Mouse (Mus musculus) MN1 (cell line): ENCODE data around the gene 1700113H08Rik.

Source experiments
- DNase-seq: peaks from one replicate; pipeline ENCODE4 v3.0.0-alpha.2; 2016; ENCODE audit warnings: low spot score

Gene 1700113H08Rik

DNA sequence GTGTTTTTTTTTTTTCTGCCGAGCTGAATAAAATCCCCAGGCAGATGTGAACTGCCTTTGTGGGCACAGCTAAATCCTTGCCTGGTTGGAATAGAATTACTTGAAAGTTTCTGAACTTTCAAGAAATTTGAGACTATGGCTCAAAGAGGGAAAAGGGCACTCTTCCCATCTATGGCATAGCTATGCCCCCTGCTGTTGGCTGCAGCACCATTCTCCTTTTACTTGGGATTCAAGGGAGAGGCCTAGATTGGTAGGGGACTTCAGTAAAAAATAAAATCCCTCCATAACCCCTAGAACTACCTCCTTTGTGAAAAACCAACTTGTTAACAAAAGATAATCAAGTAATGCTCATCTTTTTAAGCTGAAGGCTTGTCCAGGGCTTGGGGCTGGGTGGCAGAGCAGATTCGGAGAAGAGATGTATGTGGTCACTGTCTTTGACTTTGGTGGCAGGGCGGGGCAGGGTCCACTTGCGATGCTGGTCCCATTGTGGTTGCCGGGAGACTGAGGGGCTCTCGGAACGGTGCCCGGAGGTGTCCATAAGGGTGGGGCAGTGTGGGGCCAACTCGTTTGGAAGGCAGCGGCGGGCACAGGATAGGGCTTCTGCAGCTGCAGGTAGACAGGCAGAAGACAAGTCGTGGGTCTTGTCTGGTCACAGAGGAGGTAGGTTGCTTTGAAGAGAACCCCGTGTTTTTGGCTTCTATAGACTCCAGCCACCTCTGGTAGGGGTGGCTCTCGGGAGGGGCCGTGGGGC lies at the start of gene 1700113H08Rik:
Gene 1700113H08Rik, plus strand, starts transcription at position 546 of the 751 bp plus-strand sequence.
- DNase-seq, result peak; percentile 69

DNA sequence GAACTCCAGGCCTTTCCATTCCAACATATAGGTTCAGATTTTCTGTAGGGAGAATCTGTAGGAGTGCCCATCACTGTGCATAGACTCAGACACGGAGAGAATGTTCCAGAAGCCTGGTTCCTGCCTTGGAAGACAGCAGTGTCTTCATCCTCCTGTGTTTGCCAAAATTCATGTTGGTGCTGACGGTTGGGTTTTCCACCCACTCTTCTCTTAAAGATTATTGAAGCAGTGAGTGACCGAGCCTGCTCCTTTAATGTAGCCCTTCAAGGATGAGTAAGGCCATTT lies 49.7 kb upstream of the 1700113H08Rik start:
- no peak for DNase-seq

DNA sequence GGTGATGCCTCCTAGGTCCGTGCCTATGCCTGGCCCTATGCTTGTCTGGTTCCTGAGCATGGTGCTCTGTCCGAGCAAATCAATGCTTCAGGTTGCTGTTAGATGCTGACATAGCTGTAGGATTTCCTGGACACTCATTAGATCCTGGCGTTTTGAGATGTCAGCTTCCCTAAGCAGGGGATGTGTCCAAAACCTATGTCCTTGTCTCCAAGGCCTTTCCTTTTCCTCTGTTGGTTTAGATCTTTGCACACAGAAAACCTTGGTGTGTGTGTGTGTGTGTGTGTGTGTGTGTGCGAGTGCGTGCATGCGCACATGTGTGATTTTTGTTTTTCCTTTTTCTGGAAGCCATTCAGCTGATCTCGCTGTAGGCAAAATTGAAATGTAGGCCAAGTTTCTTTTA lies 45.8 kb upstream of the 1700113H08Rik start:
- DNase-seq, result no peak

DNA sequence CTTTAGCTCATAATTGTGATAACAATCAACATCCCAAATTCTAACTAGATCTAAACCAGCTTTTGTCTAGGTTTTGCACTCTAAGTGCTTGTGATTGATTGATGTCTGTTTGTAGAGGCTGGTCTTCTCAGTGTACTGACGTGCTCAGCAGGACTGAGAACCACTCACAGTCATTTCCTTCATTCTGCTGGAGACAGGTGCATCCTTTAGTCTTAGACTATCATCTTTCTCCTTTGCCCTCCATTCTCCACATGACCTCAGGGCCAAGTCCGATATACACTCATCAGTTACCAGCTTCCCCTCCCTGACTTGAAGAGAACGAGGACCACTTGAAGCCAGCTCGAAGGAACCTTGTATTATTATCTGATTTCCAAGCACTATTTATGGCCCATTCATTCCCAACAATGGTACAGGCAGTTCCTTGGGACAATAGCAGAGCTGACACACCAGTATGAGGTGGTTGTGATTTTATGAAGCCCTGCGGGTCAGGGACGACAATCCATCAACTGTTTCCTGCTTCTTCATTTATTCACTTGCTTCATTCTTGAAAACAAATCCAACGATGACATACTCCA lies 43.4 kb upstream of the 1700113H08Rik start:
- DNase-seq, result no peak

DNA sequence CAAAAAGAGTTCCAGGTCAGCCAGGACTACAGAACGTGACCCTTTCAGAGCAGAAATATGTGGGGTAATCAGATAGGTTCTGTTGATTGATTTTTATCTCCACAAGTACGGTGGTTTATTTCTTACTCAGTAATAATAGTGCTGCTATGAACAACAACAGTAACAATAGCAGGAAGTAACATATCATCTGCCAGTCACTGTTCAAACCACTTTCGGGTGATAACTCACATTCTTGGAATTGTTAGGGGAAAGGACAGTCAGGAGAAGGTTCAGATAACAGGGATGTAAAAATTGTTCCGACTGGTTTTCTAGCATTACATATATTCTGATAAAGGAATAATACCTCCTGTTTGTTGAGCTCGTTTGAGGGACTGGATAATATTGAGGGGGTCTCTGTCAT lies 42.4 kb upstream of the 1700113H08Rik start:
- no peak for DNase-seq

DNA sequence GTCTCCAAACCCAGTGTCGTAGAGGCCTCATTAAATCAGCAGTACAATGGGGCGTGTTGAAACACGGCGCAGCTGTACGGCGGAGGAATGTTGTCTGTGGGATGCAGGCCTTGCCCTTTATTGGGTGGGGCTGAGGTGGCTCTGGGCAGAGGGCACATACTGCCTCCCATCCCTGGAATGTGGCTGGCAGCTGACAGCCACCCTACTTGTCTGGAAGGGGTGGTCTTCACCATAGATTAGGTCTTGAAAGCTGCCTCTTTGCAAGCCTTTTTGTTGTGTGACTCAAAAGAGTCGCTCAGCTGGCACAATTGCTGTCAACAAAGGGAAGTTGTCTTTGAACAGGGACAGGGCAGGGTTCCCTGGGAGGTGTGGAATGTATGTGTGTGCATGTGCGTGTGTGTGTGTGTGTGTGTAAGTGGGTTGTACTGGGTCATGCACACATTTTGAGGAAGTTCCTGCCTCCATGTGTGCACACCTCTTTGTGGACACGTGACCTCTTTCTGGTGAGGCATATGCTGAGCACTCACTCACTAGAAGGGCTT lies 41.6 kb upstream of the 1700113H08Rik start:
- no peak for DNase-seq

DNA sequence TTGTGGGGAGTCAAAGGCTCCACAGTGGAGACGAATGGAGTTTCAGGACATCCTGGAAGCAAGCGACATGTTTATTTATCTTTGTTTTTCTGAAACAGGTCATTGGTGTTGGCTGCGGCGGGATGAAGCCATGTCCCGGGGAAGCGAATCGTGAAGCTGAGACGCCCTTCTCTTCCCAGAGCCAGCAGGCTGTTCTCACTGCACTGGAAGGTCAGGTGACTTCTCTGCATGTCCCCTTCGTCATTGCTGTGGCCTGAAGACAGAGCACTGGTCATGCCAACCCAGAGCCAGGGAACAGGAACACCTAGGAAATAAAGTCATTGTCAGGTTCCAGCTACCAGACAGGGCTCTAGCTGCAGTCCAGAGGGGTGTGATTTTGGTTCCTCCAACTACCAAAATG lies 39.0 kb upstream of the 1700113H08Rik start:
- DNase-seq, result no peak

DNA sequence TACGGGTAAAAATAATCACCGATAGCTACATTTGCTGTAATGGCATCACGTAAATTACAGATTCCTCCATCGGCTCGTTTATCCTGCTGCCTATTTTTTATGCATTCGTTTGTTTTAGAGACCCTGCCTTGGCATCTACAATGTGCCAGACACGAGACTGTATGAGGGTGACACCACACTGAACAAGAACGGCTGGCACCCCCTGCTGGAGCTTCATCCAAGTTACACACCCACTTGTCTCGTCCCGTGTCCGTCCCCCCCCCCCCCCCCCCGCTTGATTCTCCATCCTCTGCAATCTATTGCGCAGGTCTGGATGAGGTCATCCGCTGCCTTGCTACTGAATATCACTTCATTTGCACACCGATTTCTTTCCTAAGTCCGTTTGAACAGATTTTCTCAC lies 37.1 kb upstream of the 1700113H08Rik start:
- DNase-seq, result peak; percentile 28

DNA sequence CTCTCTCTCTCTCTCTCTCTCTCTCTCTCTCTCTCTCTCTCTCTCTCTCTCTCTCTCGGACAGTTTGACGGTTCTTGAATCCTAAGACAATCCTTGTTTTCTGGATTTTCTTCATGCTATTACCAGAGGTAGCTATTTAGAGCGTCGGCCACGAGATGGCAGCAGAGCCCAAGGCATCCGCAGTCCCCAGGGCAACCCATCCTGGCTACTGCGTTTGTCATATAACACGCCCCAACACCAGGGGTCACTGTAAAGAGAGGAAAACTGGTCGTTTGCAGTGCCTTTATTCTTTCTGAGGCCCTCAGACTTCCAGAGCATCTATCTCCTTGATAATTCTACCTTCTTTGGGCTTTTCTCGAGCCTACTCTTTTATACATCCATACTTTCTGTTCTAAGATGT lies 33.0 kb upstream of the 1700113H08Rik start:
- peak; percentile 94 for DNase-seq

DNA sequence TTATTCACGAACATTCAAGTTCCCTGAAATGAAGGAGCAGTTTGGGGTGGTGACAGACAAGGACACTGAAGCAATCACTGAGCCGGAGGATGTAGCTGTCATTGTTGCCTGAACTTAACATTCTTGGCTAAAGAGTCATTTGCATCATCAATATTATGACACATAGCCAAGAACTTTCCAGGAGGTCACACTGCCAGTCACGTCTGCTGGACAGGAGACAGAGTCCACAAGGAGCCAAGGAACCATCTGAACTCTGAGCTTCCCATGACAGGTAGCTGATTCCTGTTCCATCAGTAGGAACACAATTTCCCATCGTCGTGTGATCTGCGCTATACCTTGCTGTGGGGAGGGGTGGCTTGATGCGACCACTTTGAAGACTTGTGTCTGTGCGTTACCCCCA lies 25.1 kb upstream of the 1700113H08Rik start:
- DNase-seq, result no peak

DNA sequence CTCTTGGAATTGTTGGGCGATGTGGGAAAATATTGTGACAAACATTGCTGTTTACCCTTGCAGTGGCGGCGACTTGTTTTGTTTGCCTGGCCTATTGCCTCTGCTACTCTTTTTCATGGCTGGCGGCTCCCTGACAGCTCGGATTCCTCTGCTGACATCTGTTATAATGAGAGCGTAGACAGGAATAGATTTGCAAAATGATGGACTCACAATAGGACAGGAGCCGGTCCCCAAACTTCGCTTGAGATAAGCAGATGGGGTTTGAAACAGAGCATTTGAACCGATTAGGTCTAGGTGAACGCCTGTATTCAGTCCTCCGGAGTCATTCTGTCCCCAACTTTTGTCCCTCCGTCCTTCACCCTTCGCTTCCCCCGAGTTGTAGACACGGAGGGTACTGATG lies 22.0 kb upstream of the 1700113H08Rik start:
- DNase-seq, result no peak

DNA sequence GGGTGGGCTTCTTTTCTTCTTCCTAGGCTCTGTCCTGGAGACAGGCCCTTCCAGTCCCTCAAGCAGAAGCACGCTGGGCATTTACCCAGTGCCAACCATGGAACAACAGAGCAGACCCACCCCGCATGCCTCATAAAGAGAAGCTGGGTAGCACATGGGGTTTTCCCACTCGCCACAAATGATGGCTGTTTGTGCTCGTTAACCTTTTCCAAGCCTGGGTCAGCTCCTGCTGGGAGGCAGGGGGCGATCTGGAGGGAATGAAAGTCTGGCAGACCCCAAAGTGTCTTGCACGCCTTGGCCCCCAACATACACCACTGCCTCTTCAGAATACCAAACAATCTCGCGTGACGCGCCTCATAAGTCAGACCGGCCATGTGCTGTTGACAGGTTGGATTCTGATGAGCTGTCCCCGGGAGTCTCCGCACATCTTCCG lies 21.6 kb upstream of the 1700113H08Rik start:
- DNase-seq, result no peak

DNA sequence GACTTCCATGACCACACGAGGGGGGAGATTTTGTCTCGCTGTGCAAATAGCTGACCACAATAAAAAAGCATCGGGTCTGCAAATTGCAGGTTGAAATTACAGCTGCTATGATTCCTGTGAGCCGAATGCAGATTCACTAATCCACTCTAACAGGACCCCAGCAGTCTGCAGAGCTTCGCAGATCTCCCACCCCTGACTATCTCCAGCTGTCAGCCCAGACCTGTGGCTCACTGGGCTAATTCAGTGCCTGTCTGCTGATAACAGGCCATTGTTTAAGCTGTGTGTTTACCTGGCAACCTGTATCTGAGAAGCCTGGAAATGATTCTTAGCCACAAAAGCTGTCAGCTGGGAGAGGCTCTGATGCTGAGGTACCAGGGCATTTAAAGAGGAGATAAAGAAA lies 20.8 kb upstream of the 1700113H08Rik start:
- peak; percentile 18 for DNase-seq

DNA sequence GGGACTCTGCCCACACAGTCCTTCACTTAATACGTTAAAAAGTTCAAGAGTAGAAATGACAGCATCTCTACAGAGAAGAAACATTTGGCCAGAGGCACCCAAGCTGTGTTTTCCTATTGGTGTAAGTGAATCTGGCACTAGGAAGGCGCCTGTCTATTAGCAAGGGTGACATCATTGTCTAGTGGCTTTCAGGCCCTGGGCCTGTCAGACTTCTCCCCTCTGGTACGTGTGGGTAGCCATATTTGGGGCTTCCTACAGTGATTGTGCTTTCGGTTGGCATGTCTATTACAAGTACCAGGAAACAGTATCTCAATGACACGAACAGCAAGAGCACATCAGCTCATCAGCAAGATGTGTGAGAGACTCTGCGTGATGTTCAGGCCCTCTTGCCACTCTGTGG lies 18.5 kb upstream of the 1700113H08Rik start:
- DNase-seq, result no peak

DNA sequence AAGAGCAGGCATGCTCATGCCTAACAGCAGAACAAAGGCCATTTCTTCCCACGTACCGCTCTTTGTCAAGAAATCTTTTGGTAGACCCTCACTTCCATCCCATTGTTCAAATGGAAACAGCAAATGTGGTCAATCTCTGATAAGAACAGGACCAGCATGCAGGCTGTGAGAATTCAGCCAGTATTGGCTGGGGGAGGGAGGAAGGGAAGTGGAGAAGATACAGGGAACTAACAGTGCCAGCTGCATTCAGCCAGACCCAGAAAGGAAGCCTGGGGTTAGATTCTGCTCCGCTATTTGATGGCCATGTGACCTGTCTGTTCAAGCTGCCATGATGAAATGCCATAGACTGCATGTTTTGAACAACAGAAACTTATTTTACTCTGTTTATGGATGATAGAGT lies 18.0 kb upstream of the 1700113H08Rik start:
- DNase-seq, result no peak

DNA sequence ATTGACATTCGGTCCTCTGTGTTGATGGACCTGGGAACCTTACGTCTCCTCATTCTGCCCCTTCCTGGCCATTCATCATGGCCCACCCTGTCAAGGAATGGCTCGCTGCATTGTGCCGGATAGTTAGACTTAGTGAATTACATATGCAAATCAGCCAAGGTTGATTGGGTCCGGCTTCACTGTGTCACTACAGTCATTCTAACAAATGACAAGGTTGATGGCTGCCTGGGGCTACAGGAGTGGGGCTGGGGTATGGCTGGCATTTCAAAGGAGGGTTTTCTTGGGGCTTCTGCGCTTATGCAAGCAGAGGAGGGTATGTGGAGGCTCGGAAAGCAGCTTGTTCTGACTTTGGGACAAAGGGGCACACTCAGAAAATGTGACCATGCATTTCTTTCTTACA lies 16.6 kb upstream of the 1700113H08Rik start:
- DNase-seq, result no peak

DNA sequence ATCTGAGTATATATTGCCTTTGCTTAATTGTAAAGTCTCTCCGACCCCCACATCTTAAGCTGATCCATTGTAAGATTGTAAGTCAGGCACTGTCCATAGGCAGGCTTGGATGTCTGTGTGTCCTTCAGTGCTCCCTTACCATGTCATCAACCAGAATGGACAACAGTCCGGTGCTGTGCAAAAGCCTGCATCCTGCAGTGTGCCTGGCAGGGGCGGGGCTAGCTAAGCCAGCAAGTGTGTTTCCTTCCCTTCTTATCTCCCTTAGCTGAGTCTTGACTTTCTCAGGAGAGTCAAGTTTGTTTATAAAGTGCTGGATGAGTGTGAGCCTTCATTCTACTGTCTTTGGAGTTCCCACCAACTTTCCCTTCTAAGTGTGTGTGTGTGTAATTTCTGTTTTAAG lies 12.6 kb upstream of the 1700113H08Rik start:
- DNase-seq, result no peak

DNA sequence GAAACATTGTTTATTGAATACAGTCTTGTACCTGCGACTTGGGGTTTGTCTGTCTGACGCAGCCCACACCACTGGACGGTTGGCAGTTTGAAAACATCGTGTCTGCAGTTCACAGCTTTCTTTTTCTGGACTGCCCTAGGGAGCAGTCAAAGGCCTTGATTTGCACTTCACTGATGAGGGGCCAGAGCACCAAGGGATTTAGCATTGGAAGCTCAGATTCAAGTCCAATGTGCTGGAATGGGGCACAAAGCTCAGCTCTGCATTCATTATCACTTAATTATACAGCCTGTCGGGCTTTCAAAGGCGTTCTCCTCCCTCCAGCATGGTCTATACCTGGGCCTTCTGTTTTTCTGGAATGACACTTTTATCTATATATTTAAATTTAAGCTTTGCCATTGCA lies 11.4 kb upstream of the 1700113H08Rik start:
- no peak for DNase-seq

DNA sequence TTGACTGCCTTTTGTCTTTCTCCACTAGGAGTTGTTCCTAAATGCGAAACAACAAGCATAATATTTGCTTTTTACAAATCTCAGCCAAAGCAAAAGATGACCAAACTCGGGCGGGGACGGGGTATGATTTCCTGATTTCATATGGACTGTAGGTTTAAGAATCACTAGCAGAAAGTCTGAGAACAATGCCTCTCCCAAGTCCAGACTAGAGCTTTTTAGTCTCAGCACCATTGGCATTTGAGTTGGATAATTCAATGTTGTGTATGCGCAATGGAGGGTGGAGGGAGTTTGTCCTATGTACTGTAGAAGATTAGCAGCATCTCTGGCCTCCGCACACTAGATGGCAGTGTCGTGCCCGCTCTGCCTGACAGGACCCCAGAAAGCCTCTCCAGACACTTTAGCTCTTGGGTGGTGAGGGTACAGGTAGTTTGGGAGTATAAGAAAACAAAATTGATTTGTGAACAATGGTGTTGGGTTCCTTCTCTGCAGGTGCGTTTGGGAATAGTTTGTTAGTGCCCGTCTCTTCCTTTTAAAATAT lies 10.8 kb upstream of the 1700113H08Rik start:
- DNase-seq, result no peak

DNA sequence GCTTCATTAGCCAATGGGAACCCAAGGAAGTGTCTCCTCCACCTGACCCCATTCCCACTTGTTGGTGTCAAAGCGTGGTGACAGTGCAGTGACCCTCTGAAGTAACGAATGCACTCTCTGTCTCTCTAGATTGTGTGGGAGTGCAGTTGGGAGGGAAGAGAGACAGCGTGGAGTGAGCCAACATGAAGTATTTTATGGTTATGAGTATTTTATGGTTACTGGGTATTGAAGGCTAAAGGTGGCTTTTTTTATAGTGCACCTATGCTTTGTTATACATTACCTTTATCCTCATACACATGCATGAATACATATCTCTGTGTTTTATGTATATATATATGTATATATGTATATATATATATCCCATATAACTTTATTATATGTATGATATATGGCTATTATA lies 8.7 kb upstream of the 1700113H08Rik start:
- no peak for DNase-seq

DNA sequence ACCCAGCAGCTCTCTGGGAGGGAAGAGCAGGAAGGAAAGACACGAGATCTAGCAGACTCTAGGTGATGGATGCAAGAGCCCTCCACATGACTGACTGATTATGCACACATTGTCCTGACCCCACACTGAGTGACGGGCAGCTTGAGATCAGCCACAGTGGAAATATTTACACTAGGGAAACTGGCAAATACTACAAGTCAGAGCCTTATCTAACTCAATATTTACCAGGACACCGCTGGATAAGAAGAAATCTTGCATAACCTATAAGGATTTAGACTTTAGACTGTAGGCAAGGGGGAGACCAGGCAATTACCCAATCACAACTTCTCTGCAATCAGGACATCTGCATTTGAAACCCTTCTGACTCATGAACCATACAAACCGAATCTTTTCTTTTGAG lies 6.1 kb upstream of the 1700113H08Rik start:
- no peak for DNase-seq

DNA sequence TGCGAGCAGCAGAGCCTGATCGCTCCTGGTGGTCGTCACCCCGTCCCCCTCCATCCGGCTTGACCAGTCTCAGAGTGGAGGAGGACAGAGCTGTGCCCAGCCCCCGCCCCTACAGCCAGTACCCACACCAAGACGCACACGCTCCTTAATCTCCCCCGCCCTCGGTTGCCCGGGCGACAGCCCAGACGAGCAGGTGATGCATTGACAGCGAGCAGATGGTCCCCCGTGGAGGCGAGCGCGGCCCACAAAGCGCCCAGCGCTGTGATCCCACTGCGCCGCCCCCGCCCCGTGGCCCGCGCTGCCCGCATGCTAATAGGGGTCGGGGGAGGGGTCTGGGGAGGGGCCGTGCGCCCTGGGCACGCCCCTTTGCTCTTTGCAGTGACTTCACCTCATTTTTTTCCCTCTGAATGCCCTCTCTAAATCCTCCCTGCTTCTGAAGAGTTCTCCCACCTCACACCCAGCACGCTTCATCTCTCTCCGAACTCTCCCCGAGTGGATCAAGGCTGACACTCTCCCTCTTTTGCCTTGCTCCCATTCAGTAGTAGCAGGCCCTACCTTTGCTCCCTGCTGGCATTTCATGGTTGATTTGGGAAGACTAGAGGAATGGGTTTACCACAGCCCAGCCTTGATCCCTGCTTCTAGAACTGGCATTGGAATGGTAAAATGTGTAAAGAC lies 543 bp downstream of the 1700113H08Rik start:
- DNase-seq, result peak; percentile 91

DNA sequence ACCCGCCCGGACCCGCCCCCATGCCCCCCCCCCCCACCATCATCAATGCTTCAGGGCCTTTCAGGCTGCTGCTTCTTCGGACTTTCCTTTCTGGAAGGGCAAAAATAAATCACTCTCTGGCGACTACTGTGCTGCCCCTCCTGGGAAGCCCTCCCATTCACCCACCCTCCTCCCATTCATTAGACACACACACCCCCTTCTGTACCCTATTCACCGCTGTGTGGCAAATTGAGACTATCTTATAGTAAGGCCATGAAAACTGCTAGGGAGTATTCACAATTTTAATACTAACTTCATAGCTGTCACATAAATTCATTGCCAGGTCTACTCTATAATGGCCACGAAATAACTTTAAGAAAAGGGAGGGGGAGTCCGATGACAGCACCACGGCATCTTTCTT lies 1.1 kb downstream of the 1700113H08Rik start:
- no peak for DNase-seq
